Mouse (Mus musculus) cerebellum, postnatal 36 days (tissue): ENCODE measurements at regions not wholly inside any gene's neighbourhood (a gene's known extent, or its start where the extent isn't known, plus 50 kb on each side); places are given as distances from the start of the nearest gene placed in this dataset.

Experiments used
- DNase-seq, 2 experiments: peaks; one replicate each; pipeline ENCODE4 v3.0.0; 2021 to 2022; ENCODE audit warnings: mixed read lengths in 2 of 2

DNA sequence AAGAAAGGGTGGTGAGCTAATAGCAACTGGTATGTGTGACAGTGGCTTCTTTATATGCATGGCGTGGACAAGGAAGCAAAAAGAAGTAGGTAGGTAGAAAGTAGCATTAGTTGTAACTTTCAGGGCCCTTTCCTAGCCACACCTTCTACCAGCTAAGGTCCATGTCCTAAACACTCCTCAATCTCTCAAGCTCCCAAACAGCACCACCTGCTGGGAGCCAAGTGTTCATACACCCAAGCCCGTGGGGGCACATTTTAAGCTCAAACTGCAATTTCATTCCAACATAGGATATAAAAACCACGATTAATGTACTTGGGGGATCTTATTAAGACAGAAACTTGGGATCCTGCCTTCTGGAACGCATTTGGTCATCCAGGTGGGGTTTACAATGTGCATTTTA, 141.6 kb upstream of the Cox10 start:
- DNase-seq: no peak

DNA sequence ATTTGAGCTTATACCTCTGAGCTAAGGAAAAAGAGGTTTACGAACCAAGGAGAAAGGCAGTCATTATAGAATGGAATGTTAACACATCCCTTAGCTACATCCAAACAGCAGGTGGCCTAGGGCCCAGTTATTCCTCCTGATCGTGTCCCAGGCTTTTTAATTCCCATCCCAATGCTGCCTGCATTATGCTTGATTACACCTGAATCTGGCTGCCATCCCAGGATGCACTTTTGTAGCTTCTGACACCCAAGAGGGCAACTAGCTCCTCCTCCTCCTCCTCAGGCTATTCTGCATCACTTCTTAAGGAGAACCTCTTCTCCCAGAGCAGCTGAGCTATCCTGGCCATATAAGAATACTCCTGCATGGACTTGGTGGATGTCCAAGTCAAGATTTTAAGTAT, 137.9 kb upstream of the Cox10 start:
- DNase-seq: peak in 1 of 2 experiments; percentile 16

DNA sequence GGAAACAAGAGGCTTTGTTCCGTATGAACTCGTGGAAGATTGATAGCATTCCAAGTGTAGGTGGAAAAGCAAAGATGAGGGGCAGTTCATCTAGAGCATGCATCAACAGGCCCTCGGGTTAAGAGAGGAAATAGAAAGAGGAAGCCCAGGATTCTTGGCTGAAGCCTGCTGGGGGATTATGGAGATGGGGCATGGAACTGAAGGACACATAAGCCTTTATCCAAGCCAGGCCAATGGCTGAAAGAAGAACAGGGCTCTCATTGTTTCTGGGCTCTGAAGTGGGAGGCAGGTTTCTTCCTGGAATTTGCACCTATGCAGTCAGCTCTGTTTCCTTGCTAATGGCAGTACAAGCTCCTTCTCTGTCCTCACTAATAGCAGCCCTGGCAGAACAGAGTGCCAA, 131.6 kb upstream of the Cox10 start:
- no peak for DNase-seq

DNA sequence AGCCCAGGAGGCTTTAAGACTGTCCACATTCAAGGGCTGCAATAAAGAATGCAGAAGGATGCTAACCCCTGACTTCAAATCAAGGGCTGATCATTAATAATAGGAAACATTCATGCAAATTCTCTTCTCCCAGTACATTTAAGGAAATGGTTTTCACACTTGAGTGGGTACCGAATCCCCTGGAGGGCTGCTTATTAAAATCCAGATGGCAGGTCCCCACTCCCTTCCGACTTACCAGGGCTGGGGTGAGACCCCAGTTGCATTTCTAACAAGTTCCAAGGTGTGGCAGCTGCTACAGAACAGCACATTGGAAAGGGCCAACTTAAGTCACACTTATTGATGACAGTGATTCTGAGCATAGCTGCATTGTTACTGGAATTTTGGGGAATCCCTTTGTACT, 129.0 kb upstream of the Cox10 start:
- DNase-seq: no peak

DNA sequence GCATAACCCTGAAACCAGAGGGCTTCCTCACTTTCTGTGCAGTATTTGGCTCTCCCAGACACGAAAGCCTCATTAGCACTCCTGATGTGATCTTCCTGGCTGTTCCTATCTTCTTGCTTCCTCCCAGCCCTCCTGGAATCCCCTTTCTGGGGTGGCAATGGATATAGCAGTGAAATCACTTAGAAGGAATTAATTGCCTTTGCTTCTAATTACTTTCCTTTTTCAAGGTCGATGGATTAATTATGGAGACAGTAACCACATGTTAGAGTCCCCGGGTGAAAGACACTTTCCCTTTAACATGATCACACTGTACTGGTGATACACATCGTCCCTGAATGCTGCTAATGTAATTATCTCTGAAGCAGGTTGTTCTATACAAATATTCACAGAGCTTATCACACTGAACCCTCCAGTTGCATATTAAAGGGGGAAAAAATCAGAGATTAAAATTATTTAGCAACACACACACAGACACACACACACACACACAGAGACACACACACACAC, 128.1 kb upstream of the Cox10 start:
- DNase-seq: no peak

DNA sequence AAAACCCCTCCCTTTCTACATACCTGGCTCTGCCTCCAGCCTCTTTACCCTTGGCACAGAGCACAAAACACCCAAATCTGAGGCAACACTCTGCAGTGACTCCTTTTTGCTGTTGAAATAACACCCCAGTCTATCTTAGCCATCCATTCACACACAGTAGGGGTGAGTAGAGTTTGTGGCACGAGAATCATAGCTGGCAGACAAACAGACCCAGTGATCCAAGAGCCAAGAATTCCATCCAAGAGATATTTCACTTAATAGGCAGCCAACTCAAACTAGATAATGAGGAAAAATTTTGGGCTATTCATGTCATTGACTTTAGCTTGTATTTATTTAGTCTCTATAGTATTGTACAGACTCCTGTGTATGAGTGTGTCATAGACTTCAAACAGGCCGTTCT, 126.9 kb upstream of the Cox10 start:
- no peak for DNase-seq

DNA sequence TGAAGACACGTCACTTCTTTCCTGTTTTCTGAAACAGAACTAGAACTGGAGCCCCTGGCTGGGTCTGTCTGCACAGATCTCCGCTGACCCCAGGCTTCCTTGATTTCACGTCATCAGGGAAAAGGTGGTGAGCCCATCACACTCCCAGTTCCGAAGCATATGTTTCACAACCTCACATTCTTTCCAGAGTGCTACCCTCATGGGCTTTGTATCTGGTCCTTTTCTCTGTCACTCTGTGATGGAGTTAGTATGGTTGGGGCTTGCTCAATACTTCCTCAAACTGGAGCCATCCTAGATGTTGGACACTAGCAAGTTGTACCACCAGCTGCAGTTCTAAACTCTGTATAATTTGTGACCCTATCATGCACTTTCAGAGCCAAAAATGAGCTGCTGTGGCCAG, 125.8 kb upstream of the Cox10 start:
- no peak for DNase-seq

DNA sequence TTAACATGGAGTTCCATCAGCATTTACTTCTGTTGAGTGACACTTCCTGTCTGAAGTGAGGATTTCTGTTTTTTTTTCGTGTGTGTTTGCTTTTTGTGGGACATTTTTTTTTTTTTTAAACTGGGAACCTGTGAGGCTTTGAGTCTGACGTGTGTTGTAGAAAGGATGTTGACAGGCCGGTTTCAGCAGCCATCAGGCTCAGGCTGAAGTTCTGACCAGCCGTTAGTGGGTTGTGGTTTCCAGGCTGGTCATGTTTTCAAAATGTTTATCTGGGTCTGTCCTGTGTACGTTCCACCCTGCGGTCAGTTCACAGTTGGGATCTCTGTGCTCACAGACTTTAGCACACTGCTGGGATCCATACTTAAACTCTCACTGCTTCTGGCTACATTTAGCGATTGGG, 125.0 kb upstream of the Cox10 start:
- DNase-seq: no peak

DNA sequence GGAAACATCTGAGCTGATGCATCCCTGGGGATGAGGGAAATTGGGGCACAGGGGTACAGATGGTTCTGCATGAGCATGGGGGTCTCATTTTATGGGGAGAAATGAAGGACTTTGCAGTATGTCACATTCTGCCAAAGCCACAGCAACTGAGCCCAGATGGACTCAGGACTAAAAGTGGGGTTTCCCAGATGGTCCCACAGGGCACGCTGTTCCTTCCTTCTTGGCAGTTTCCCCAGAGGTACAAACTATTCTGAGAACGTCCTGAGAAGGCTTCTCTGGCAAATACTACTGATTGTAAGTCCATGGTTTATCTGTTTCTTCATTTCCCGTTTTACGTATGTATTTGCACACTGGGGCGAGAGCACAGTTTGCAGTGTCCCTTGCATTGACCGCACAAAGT, 121.6 kb upstream of the Cox10 start:
- no peak for DNase-seq

DNA sequence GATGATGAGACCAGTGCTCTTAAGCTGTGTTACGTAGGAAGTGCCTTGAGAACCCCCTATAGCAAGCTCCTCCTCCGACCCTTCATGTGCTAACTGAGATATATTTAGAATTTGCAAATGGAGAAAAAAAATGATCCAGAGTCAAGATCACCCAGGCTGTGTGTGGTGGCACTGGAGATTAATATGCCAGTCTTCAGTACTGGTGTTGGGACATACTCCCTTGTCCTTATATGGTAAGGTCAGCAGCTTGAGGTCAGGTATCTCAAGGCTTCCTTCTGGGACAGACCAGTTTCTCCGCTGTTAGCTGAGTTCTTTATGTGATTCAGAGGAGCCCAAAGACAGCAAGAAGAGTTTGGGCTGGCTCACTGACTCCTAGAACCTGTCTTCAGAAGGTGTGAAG, 116.0 kb upstream of the Cox10 start:
- DNase-seq: no peak

DNA sequence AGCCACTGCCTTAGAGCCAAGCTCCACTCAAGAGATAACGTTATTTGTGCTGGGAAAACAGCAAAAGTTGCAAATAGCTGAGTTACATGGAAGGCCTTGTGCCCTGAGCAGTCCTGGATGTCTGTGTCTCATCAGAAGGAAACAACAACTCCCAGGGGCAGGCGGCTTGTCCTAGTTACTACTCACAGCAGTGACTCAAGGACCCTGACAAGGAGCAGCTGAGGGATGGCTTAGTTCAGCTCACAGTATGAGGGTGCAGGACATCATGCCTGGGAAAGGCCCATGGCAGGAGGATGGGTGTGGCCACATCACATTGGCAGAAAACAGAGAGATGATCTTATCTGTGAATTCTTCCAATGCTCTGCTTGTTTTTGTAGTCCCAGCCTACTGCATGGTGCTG, 109.4 kb upstream of the Cox10 start:
- DNase-seq: no peak

DNA sequence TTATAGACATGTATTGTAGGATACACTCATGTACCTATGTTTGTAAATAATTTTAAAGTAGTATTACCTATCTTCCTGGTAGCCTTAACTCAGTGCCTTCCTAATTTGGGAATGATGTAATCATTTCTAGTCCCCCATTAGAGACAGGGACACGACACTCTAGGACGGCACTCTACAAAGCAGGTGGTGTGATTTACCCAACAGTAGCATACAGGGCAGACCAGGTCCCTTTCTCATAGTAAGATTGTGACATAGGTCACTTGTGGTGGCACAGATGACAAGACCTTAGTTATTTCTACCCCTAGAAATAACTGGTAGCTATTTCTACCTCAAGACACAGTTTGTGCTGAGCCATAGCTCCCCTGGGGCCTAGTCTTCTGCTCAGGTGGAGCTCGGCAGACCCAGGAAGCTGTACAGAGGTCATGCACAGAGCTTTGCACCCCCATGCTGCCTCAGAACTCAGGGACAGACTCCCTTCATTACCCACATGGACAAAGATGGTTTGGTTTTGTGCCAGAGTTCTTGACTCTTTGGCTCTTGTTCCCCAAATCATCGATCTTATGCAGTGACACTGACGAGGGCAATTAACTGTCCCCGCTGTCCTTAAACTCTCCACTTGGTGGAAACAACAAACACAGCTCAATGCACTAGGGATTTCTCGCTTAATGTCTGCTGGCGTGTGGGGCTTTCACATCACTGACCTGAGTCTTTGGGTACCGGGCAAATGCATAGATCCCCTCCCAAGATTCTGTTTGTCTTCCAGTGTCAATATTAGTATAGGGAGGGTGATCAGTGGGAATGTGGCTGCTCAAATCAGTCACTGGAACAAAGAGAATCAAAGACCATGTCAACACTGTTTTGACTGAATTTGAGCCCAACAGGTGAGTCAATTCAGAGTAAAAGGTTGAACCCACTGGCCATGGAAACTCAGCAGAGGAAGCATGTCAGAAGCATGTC, 108.5 kb upstream of the Cox10 start:
- no peak for DNase-seq

DNA sequence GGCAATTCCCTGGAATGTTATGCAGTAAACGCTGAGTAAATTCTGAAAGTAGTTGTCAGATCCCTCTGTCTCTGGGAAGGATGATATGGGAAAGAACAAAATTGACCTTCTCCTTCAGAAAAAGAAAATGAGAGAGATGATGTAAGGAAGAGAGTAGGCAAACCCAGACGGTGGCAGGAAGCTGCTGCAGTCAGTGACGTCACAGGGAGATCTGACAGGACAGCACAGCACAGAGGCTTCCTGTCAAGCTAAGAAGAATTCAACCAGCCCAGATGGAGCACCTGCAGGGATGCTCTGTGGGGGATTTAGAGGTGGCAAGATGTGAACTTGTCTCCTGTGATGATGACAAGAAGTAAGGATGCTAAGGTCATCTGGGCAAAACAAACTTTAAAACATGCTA, 107.7 kb upstream of the Cox10 start:
- DNase-seq: peak; percentile 8 to 22

DNA sequence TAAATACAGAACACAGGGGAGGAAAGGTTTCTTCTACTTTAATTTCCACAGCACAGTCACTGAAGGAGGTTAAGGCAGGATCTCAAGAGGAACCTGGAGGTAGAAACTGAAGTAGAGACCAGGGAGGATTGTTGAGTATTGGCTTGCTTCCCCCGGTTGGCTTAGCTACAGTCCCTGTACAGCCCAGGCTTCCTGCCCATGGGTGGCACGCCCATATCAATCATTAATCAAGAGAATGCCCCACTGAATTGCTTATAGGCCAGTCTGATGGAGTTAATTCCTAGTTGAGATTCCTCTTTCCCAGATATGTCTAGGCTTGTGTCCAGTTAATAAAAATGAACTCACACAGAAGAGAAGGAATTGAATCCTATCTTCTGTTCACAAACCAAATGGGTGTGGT, 107.3 kb upstream of the Cox10 start:
- DNase-seq: no peak

DNA sequence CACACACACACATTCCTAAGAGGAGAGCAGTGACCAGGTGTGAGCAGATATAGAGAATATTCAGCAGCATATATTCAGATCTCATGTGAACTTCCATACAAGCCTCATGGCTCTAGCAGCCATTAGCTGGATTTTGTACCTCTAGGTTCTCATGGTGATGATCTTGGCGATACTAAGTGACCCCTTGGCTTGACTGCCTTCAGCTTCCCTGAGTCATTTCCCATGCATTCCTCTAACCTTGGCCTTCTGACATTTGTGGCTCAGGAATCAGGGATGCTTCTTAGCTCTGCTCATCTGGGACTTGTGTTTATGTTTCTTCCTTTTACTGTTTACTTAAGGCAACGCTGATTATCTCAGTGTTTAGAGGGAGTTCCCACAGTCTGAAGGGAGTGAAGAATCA, 100.8 kb upstream of the Cox10 start:
- DNase-seq: no peak

DNA sequence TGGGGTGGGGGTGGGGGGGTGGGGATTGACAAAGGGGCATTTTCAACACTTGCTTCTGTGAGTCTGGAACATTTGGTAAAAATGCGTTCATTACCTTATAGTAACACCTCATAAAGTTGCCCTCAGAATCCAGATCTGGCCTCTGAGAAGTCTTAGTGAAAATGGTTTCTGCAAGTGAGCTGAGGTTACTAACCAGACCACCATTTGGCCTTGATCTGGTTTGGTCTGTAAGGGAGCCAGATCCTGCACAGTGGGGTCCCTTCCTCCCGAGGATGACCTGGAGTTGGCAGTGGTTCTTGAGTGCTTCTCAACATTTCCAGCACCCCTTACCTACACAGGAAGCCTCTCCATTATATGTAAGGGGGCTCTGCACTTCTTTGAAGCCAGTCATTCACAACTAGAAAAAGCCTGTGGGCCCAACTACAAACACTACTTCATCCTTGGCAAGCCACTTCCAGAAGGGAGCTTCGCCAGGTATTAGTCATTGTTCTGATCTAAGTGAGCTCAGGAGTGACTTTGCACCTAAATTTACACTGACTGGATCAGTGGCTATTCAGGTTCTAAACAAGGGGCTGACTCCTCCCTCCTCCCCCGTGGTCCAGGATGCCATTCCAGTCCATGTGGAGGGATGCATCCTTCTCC, 94.3 kb upstream of the Cox10 start:
- DNase-seq: no peak

DNA sequence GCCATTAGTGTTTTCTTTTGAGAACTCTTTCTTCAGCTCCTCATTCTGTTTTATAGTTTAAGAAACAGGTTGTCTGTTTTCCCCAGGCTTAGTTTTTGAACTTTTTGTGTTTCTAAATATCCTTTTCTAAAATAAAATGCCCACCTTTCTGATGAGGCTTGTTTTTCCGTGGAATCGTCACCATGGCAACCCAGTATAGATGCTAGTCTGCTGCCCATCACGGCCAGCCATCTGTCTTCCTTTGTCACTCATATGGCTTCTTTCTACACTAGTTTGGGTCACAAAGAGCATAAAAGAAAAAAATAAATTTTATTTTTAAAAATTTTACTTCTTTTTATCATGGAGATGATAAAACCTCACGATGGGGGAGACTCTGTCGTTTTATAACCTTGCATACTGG, 93.7 kb upstream of the Cox10 start:
- DNase-seq: no peak

DNA sequence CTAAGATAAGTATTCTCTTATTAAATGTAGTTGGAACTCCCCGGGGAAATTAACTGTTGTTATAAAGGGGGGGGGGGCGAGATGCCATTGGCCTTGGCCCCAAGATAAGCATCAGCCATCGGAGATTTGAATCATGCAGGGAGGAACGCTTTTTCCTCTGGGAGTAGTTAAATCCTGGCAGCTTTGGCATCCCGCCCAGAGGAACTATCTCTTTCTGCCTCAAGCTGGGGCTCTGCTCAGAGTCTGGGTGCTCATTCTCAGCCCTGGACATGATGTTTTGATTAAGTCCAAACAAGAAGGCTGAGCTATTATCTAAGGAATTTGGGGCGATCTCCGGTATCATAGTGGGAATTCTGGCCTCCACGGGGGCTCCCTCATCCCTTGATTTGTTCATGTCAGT, 89.4 kb upstream of the Cox10 start:
- DNase-seq: no peak

DNA sequence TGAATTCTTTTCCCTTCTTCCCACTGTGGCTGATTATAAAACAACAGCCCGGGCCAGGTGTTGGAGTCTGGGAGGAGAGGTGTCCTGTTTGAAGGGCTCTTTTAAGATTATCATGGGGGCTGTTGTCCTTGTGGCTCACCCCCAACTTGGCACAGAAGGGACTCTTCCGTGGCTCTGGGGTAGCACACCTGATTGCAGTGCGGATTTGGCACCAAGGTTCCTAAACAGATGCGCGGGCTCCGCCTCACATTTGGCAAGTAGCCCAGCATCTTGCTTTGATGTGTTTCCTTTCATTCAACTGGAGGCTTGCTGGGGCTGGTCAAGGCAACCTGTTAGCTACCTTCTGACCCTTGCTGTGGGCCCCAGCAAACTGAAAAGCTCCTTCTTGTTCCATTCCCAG, 85.5 kb upstream of the Cox10 start:
- DNase-seq: no peak

DNA sequence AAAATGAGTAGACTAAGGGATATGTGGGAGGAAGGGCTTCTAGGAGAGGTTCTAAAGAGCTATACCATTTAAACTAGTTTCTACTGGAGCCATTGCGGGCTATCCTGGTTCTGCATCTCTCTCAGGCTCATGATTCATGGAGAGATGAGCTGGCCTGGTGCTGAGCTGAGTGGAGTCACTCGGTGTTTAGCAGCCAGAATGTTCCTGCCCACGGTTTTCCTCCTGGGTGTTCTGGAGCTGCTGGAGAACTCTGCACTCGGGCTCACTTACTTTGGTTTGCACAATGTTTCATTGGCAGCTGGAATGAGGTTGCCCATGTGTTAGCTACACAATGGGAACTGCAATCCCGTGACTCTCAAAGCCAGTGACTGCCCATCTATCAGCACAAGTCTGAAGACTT, 79.0 kb upstream of the Cox10 start:
- no peak for DNase-seq

DNA sequence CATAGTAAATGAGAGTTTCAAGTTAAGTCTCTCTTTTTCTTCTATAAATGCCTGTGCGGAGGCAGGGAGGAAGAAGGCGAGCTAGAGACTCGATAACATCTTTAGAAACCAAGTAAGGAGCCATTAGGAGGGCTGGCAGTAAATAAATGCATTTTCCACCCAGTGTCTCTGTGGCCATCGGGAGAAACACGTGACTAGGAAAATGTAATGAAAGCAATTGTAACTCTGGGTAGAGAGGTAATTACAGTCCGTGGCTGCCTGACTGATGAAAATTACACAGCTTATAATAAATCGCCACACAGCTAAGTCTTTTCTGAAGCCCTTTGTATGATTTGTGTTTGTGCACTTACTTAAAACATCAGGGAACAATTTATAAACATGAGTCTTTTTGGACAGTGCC, 77.4 kb upstream of the Cox10 start:
- DNase-seq: no peak

DNA sequence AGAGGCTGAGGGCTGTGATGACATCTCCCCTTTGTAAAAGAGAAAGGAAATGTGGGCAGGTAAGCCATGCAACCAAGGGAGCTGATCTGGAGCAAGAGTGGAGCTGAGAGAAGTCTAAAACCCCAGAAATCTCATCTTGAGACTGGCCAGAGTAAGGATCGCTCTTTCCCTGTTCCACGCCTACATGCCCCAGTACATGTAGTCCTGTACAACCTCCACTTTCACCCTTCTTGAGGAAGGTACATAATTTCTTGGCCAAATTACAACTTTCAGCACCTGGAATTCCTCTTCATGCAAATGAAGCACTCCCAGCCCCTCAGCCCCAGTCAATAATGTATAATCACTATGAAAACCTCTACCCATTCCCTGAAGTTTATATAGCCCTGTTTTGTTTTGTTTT, 60.2 kb upstream of the Cox10 start:
- DNase-seq: no peak

DNA sequence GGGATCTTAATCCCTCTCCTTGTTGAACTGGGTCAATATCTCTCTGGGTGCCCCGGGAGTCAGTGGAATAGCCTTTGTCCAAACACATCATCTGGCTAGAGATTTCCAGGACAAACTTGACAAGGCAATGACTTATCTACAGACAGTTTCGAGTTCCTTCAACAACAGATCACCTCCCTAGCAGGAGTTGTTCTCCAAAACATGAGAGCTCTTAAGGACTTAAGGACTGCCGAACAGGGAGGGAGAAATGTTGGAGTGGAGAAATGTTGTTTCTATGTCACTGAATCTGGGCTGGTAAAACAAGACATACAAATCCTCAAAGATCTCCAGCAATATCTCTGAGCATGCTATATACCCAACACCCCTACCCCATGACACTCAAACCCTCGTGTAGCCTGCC, 59.7 kb upstream of the Cox10 start:
- no peak for DNase-seq

DNA sequence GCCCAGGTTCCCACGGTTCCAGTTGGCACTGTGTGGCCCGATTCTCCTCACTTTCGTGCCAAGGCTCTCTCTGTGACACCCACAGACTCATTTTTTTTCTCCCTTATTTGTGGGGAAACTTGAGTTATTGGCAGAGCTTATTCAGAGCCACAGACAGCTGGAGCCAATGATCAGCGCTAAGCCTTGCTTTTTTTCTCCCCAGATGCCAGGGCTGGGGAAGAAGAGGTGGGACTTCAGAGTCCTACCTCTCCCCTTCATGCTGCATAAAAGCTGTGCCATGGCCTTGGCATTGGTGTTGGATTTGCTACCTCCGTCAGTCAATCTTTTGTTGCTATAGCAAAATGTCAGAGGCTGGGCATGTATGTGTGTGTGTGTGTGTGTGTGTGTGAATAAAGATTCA, 56.5 kb upstream of the Cox10 start:
- no peak for DNase-seq

DNA sequence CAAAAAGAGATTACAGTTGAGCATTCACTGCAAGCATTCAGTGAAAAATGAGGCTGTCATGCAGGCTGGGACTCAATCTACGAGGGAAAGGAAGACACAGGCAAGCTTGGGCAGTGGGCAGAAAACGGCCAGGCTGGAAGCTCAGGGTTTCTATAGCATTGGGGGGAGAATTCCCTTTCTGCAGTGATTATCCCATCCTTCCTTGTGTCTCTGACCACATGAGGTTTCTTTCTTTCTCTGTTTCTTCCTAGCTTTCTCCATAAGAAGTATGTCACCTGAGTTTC, 56.0 kb upstream of the Cox10 start:
- DNase-seq: no peak
